Comparison of ENCODE assay signal across 25 mouse cellular contexts in genomic region chr2:181494266-181494945, GRCm38 (mm10). TPM values are rescaled to one million over a fixed set of nuclear protein-coding genes. Genes with fewer than 3 reads are reported as not detected.
DNase-seq lines count a peak whose midpoint lies in the region; ATAC-seq and TF ChIP-seq lines count a peak whose summit lies in the region.
"Had no signal": no experiment of that assay in that cellular context is flagged by ENCODE, and none has a peak within 500 bp of the region (broad histone marks: within the 10 kb centered on the region; RNA-seq: fewer than 3 reads in every experiment).

No protein-coding gene starts in this region.

- no peak overlapping the region for H3K27ac ChIP-seq in heart, embryonic 11.5 days (ENCODE audit: low read depth, low read length)
- no peak overlapping the region for H3K27ac ChIP-seq in gastrocnemius, adult 2 months
- H3K27ac ChIP-seq: embryonic facial prominence, embryonic 12.5 days; forebrain, embryonic 15.5 days; heart, embryonic 10.5 days; limb, embryonic 12.5 days; liver, embryonic 12.5 days; neural tube, embryonic 12.5 days had no signal

- no peak overlapping the region for H3K4me3 ChIP-seq in heart, embryonic 11.5 days (ENCODE audit: low read depth, low read length)
- no peak overlapping the region for H3K4me3 ChIP-seq in gastrocnemius, adult 2 months
- H3K4me3 ChIP-seq: embryonic facial prominence, embryonic 12.5 days; forebrain, embryonic 15.5 days; heart, embryonic 10.5 days; limb, embryonic 12.5 days; liver, embryonic 12.5 days; neural tube, embryonic 12.5 days had no signal

- peak overlapping the region; percentile 22; the same call in 1 of the 2 replicates for H3K9ac ChIP-seq in heart, embryonic 11.5 days (ENCODE audit: low read depth, low read length)
- H3K9ac ChIP-seq: embryonic facial prominence, embryonic 12.5 days; forebrain, embryonic 15.5 days; limb, embryonic 12.5 days; liver, embryonic 12.5 days; neural tube, embryonic 12.5 days had no signal

- H3K27me3 ChIP-seq in heart, embryonic 11.5 days (ENCODE audit: control insufficient read depth, insufficient read depth, low read length) = no peaks in the 10 kb centered on the region
- H3K27me3 ChIP-seq: embryonic facial prominence, embryonic 12.5 days; forebrain, embryonic 15.5 days; limb, embryonic 12.5 days; liver, embryonic 12.5 days; neural tube, embryonic 12.5 days had no signal

- TF ChIP-seq CTCF in gastrocnemius, adult 2 months (IDR thresholded peaks at IDR 0.05) = no peak

- ATAC-seq in heart, embryonic 11.5 days (replicated peaks; ENCODE audit: insufficient number of reproducible peaks, low FRiP score, low TSS enrichment) = no peak
- ATAC-seq: forebrain, embryonic 15.5 days; liver, embryonic 12.5 days had no signal

- DNase-seq in heart, adult 8-10 months (ENCODE audit: low spot score) = no peak
- peak; percentile 12 for DNase-seq in retina, postnatal 1 day
- DNase-seq in retina, embryonic 14.5 days (ENCODE audit: low spot score) = no peak
- DNase-seq in NIH3T3 (ENCODE audit: low read depth) = peak; percentile 55
- DNase-seq in layer of hippocampus, postnatal 14 days (ENCODE audit: low spot score in 2 of 2) = no peak
- DNase-seq in gastrocnemius, adult 2 months = no peak
- DNase-seq: adrenal gland, adult 8-10 months; cerebellum, adult 11 months; gastrocnemius, postnatal 36 days; heart, postnatal 10 days; kidney, adult 8-10 months; layer of hippocampus, adult 9-11 months; lung, adult 2 months; lung, postnatal 36 days; thymus, adult 2 months had no signal

- no peak overlapping the region for H3K4me2 ChIP-seq in heart, embryonic 11.5 days
- H3K4me2 ChIP-seq: embryonic facial prominence, embryonic 12.5 days; forebrain, embryonic 15.5 days; limb, embryonic 12.5 days; liver, embryonic 12.5 days; neural tube, embryonic 12.5 days had no signal

- 71% methylated on average over 26 of the region's 26 CpGs for WGBS in heart, embryonic 11.5 days (ENCODE audit: insufficient replicate concordance)

- H3K9me3 ChIP-seq in heart, embryonic 11.5 days (replicated peaks; ENCODE audit: control insufficient read depth, low read length) = no peaks in the 10 kb centered on the region
- H3K9me3 ChIP-seq: embryonic facial prominence, embryonic 12.5 days; forebrain, embryonic 15.5 days; G1E; heart, embryonic 10.5 days; limb, embryonic 12.5 days; liver, embryonic 12.5 days; neural tube, embryonic 12.5 days had no signal

- H3K4me1 ChIP-seq in heart, embryonic 11.5 days (ENCODE audit: control insufficient read depth, insufficient read depth, low read length) = peaks cover 3% of the 10 kb centered on the region; the same call in 1 of the 2 replicates

- intact Hi-C loops in gastrocnemius, adult 2 months (cut with DNase I) = loop anchor here (2.0 kb wide), 2 partner anchors 32 to 102 kb away; no protein-coding TSS in a partner anchor

- no peaks in the 10 kb centered on the region for H3K36me3 ChIP-seq in heart, embryonic 11.5 days (ENCODE audit: control insufficient read depth, insufficient read depth, low read length)
- H3K36me3 ChIP-seq: neural tube, embryonic 12.5 days had no signal

RNA-seq across cellular contexts. Expression of gene Abhd16b, which starts 1.4 kb away (rescaled TPM):
- polyA plus RNA-seq in heart, embryonic 11.5 days (2014; fragmentation: Nextera tagmentation; extraction: Ambion mirVana) = 0.43 and 0.65 TPM in 2 replicates
- total RNA-seq in heart, adult 8-10 months (2022) = not detected
- total RNA-seq in layer of hippocampus, postnatal 14 days (2021) = not detected
- total RNA-seq in gastrocnemius, adult 2 months (2021) = not detected
- total RNA-seq: adrenal gland, adult 8-10 months; G1E; gastrocnemius, postnatal 36 days; heart, postnatal 10 days; left cerebral cortex, adult 8-10 months had no signal
- polyA plus RNA-seq: forebrain, embryonic 15.5 days; G1E; limb, embryonic 12.5 days; liver, embryonic 12.5 days; lung, adult 2 months; urinary bladder, adult 2 months had no signal

RNA-seq across cellular contexts. Expression of gene Tpd52l2, which starts 2.5 kb away (rescaled TPM):
- polyA plus RNA-seq in heart, embryonic 11.5 days (2014; fragmentation: Nextera tagmentation; extraction: Ambion mirVana) = 119 and 128 TPM in 2 replicates
- total RNA-seq in heart, adult 8-10 months (2022) = 10 to 100 TPM; 65.6 to 72.6 (median 66.5) TPM
- total RNA-seq in layer of hippocampus, postnatal 14 days (2021) = 10 to 100 TPM; 74.8 to 76.4 TPM
- 10 to 100 TPM; 47.0 to 52.5 TPM for total RNA-seq in gastrocnemius, adult 2 months (2021)

RNA-seq across cellular contexts. Expression of gene Dnajc5, which starts 25.9 kb away (rescaled TPM):
- 69.0 and 76.1 TPM in 2 replicates for polyA plus RNA-seq in heart, embryonic 11.5 days (2014; fragmentation: Nextera tagmentation; extraction: Ambion mirVana)
- total RNA-seq in heart, adult 8-10 months (2022) = 10 to 100 TPM; 57.8 to 71.4 (median 65.0) TPM
- total RNA-seq in layer of hippocampus, postnatal 14 days (2021) = 100 to 1,000 TPM; 271 to 275 TPM
- 10 to 100 TPM; 43.7 to 46.6 TPM for total RNA-seq in gastrocnemius, adult 2 months (2021)

RNA-seq across cellular contexts. Expression of gene Zbtb46, which starts 35.2 kb away (rescaled TPM):
- polyA plus RNA-seq in heart, embryonic 11.5 days (2014; fragmentation: Nextera tagmentation; extraction: Ambion mirVana) = 10.3 and 10.5 TPM in 2 replicates
- total RNA-seq in heart, adult 8-10 months (2022) = 10 to 100 TPM in 2 of 4 experiments, 1 to 10 TPM in 2; 8.9 to 11.5 (median 10.5) TPM
- total RNA-seq in layer of hippocampus, postnatal 14 days (2021) = 10 to 100 TPM; 11.2 to 14.0 TPM
- 1 to 10 TPM; 4.9 to 6.7 TPM for total RNA-seq in gastrocnemius, adult 2 months (2021)
- polyA plus RNA-seq: G1E had no signal

Comparison
In these comparisons a context has a peak if more than half of its experiments do, and no peak if none do; other contexts are left out.
1. DNase-seq: peak in retina, postnatal 1 day (single experiment) and NIH3T3 (single experiment); none in heart, adult 8-10 months (single experiment), retina, embryonic 14.5 days (single experiment), layer of hippocampus, postnatal 14 days (0 of 2) and gastrocnemius, adult 2 months (single experiment).